Mouse (Mus musculus) CD4-positive helper T cell, adult 2 months (primary cell): ENCODE data around the gene Mvb12b.

Source experiments
- DNase-seq: peaks from one replicate; pipeline ENCODE4 v3.0.0-alpha.2; 2012; ENCODE audit warnings: low read depth, missing footprints, low spot score

Mvb12b gene

GRCm38 (mm10) chr2:33887328-33888099 lies at the start of gene Mvb12b:
Gene Mvb12b, minus strand, starts transcription at chr2:33887946.
- peak; percentile 68 for DNase-seq

DNA sequence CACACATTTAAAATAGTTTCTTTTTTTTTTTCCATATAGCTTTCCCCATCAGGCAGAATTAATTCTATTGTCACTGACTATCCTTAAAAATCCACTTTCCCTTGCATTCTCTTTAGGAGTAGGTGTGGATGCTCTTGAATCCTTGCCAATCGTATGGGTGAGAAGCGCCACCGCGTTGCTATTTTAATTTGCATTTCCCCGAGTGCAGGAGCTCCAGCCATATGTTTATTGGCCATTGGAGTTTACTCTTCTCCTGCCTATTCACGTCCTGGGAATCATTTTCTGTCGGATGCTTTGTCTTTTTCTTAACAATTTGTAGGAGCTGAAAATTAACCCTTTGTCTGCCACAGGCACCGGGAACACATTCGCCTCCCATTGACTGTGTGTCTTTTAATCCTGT lies 48.0 kb upstream of the Mvb12b start:
- no peak for DNase-seq

DNA sequence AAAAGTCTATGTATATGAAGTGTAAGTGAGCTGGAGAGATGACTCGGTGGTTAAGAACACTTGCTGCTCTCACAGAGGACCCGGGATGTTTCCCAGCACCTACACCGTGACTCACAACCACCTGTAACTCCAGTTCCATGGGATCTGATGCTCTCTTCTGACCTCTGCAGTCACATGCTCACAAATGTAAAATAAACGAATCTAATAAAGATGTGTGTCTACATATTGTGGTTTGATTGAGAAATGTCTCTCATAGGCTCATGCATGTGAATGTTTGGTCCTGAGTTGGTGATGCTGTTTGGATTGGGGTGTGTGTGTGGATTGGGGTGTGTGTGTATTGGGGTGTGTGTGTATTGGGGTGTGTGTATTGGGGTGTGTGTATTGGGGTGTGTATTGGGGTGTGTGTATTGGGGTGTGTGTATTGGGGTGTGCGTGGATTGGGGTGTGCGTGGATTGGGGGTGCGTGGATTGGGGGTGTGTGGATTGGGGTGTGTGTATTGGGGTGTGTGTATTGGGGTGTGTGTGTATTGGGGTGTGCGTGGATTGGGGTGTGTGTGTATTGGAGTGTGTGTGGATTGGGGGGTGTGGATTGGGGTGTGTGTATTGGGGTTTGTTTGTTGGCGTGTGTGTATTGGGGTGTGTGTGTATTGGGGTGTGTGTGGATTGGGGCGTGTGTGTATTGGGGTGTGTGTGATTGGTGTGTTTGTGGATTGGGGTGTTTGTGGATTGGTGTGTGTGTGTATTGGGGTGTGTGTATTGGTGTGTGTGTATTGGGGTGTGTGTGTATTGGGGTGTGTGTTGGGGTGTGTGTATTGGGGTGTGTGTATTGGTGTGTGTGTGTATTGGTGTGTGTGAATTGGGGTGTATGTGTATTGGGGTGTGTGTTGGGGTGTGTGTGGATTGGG lies 46.1 kb upstream of the Mvb12b start:
- DNase-seq: peak; percentile 21

GRCm38 (mm10) chr2:33931161-33931560 lies 43.4 kb upstream of the Mvb12b start:
- DNase-seq: no peak

GRCm38 (mm10) chr2:33925288-33925687 lies 37.5 kb upstream of the Mvb12b start:
- no peak for DNase-seq

DNA sequence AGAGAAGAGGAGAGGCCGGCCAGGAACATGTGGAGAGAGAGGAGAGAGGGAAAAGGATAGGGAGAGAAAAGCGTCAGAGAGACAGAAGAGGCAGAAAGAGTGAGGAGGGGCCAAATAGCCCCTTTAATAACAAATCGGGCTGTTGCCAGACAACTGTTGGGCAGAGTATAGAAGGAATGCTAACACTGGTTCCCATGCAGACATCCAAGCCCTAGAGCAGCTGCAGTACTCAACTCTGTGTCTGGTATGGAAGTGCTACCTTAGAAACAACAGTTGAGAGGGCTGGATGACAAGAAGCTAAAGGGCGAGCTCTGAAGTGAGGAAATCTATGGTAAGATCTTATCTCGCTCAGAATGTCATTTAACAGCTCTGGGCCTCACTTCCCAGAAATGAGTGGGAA lies 35.7 kb upstream of the Mvb12b start:
- no peak for DNase-seq

- no peak for DNase-seq
Measured at GRCm38 (mm10) chr2:33922466-33922865, 34.7 kb upstream of the Mvb12b start.

DNA sequence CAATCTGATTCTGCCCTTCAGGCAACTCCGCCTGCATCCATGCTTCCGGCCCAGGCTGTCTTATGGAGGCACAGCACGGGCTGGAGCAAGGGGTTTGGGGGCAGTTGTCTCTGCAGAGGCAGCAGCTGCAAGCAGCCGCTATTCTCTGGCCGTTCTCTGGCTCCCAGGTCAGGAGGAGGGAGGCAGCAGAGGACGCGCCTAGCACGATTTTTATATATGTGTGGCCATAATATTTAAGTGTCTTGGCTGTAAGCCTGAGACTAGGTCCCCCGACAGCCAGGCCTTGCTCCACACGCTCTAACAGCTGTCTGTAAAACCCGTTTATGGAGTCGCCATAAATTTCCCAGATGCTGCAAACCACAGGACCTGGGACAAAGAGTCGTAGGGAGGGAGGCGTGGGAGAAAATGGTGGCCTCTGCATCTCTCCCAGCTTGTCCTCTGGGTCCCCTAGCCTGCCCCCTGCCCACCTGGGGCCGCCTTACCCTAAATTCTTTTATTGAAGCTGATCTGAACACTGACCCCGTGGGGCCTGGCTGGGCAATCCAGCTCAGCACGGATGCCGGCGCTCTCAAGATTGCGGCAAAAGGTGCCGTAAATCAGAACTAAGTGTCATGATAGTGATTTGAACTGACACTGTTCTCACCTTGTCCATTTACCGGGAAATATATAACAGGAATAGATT lies 32.3 kb upstream of the Mvb12b start:
- DNase-seq: no peak

- DNase-seq: no peak
Measured at GRCm38 (mm10) chr2:33918824-33919223, 31.1 kb upstream of the Mvb12b start.

DNA sequence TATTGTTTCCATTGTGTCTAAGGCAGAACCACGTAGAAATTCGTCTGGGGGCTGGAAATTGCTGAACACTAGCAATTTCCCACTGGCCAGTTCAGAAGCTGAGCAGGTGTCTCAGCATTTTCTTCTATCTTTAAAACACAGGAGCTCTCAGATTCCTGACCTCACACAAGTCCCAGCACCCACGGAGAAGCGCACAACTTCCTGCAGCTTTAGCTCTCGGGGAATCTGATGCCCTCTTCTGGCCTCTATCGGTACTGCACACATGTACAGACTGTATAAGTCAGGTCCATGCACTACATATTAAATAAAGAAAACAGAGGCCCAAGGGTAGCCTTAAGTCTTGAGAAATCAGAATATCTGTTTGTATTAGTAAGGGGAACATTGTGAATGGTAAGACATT lies 30.6 kb upstream of the Mvb12b start:
- DNase-seq: peak; percentile 71

- DNase-seq: no peak
Measured at GRCm38 (mm10) chr2:33916603-33917002, 28.9 kb upstream of the Mvb12b start.

DNA sequence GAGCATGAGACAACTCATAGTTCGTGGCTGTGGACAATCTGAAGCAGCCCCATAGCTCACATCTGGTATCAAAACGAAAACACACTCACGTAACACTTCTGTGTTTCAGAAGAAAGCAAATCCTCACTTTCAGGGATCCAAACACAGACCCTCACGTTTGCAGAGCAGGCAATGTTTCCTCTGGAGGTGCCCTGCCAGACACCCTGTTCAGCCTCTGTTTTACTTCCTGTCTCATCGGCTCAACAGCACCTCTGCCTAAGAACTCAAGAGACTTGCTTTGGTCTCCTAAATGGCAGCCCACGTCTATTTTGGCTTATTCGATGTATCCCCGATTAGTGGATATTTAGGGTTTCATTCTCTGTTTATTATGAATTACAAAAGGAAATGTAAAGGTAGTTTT lies 27.3 kb upstream of the Mvb12b start:
- peak; percentile 15 for DNase-seq

GRCm38 (mm10) chr2:33914334-33914733 lies 26.6 kb upstream of the Mvb12b start:
- DNase-seq: peak; percentile 24

DNA sequence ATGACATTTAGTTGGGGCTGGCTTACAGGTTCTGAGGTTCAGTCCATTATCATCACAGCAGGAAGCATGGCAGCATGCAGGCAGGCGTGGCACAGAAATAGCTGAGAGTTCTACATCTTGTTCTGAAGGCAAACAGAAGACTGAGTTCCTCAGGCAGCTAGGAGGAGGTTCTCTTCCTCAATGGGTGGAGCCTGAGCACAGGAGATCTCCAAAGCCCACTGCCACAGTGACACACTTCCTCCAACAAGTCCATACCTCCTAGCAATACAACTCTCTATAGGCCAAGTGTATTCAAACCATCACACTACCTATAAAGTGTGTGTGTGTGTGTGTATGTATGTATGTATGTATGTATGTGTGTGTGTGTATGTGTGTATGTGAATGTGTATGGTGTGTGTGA lies 25.9 kb upstream of the Mvb12b start:
- peak; percentile 18 for DNase-seq

- no peak for DNase-seq
Measured at GRCm38 (mm10) chr2:33912741-33913140, 25.0 kb upstream of the Mvb12b start.

DNA sequence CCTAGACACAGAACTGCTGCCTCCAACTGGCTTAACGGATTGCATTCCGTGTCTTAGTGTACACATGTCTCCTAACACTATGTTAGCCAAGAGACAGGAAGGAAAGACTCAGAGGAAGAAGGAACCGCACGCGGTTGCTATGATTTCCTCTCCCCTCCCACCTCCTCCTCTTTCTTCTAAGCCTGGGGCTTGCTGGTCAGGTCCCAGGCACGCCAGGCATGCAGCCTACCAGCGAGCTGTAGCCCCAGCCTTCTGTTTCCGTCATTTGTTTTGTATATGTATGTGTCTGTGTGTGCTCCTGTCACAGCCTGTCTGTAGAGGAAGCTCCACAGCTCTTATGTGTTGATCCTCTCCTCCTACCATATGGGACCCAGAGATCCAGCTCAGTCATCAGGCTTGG lies 20.6 kb upstream of the Mvb12b start:
- peak; percentile 88 for DNase-seq

DNA sequence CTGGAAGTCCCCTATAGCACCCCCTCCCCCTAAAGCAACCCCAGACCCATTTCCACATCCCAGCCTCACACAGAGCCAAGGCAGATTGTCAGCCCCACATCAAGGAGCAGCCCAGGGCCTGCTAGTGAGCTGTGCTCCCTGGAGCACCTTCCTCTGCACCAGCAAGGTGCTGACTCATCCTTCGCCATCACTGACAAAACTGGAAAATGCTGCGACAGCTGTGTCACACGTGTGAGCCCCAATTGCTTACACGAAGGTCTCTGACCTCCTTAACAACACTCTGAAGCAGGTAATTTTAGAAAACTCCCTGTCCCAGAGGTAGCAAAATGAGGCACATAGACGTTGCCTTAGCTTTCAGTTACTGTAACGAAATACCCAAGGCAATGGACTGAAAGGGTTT lies 19.4 kb upstream of the Mvb12b start:
- no peak for DNase-seq

DNA sequence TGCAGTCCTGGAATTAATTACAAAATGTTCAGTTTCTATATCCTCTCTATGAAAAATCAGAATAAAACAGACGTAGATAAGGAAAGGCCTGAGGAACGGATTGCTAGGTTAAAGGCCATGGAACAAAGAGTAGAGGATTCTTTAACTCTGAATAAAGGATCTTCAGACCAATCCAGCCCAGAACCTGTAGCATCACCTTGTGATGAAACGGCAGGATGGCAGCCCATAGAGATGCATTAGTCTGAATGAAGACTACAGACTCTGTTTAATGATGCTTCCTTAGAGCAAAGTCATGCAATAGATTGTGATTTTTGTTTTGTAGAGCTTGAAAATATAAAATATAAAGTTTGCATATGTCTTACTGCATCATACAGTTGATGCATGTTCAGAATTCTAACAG lies 8.1 kb upstream of the Mvb12b start:
- no peak for DNase-seq

DNA sequence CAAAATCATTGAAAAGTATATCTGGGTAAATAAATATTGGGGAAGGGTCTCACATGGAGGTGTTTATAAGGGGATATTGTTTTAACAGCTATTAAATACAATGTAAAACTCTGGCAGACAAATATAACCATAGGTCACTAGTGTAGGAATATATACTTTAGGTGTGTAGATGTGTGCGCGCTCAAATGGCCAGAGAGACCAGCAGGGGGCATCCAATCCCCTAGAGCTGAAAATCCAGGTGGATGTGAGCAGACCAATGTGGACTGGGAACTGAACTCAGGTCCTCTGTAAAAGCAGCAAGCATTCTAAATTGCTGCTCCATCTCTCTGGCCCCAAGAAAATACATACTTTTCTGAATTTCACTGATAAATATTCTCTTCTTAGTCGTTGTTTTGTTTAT lies 5.4 kb upstream of the Mvb12b start:
- DNase-seq: no peak

- DNase-seq: no peak
Measured at GRCm38 (mm10) chr2:33892354-33892753, 4.6 kb upstream of the Mvb12b start.

GRCm38 (mm10) chr2:33888100-33888385 lies 297 bp upstream of the Mvb12b start:
- no peak for DNase-seq
